Mouse (Mus musculus) stomach, postnatal 0 days (tissue): ENCODE results near the gene Klf9.

Experiments used
- CTCF ChIP-seq: IDR thresholded peaks from 2 replicates; pipeline ENCODE4 v1.5.1; 2016; ENCODE audit warnings: antibody characterized with exemption, low read depth, mild to moderate bottlenecking, moderate library complexity
- EP300 ChIP-seq: optimal IDR thresholded peaks from 2 replicates; pipeline ENCODE3; 2016; ENCODE audit warnings: antibody characterized with exemption

DNA sequence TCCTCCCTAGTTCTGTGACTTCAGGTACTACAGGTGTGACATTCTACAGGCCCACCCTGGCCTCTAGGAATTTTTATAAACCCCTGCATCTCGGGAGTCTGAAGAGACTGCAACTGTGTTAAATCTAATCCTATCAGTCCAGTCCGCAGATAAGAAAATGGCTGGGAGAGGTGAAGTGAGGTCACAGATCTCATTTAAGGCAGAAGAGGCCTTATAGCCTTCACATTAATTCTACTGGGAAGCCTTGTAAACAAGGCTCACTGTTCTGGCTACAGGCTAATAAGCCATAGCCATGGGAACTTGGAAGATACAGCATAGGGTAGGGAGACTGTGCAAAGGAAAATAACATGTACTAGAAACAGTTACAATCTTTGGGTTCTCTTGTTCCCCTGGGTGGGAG lies 3.7 kb upstream of the Klf9 start:
- TF ChIP-seq EP300, result no peak
- no peak for TF ChIP-seq CTCF
